Mouse (Mus musculus) bone marrow, adult 2 months (tissue): ENCODE results near the gene Hells.

Source experiments
- CTCF ChIP-seq: fragments of 200-500 bp; IDR thresholded peaks from 2 replicates; pipeline ENCODE4 v1.5.1; 2011; ENCODE audit warnings: low read length, control low read depth; ENCODE audit not compliant: control insufficient read depth, insufficient read depth
- POLR2A ChIP-seq: fragments of 200-500 bp; IDR thresholded peaks from 2 replicates; pipeline ENCODE4 v1.6.1; 2011; ENCODE audit warnings: low read depth, mild to moderate bottlenecking, control low read depth, low read length, borderline replicate concordance; ENCODE audit not compliant: control insufficient read depth

GRCm38 (mm10) chr19:39005132-39005531 is 74.4 kb downstream of the Hells start:
- TF ChIP-seq CTCF = no peak
- no peak for TF ChIP-seq POLR2A
